Mouse (Mus musculus) spleen, adult 2 months (tissue): ENCODE results near the gene Cbx8.

ENCODE experiments used
- CTCF ChIP-seq: fragments of 200-500 bp; IDR thresholded peaks from 2 replicates; pipeline ENCODE4 v1.5.1; 2011; ENCODE audit warnings: mild to moderate bottlenecking, inconsistent platforms; ENCODE audit not compliant: insufficient read depth, insufficient read length, insufficient replicate concordance; ENCODE audit errors: extremely low read depth
- POLR2A ChIP-seq: fragments of 200-500 bp; IDR thresholded peaks from 2 replicates; pipeline ENCODE4 v1.6.1; 2011; ENCODE audit warnings: low read depth, low read length, inconsistent platforms

- TF ChIP-seq CTCF (no peak), POLR2A (no peak)
Measured at GRCm38 (mm10) chr11:119072986-119073385, 32.2 kb upstream of the Cbx8 start.
